Mouse (Mus musculus): ENCODE measurements around the gene Slc30a9.

Slc30a9 gene

DNA sequence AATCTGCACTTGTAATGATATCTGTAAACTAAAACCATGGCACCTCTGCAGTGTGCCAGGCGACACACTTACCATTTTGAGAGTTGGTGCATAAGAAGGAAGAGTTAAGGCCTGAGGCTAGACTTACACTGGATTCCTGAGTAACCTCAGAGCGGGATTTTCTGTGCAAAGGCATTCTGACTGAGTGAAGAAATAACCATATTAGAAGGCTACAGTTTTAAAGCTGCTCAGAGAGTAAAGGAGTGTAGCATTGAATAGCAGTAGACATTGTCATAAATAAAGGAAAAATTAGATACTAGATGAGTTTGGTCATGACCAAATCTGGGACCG, 5.7 kb downstream of the Slc30a9 start:
- no peak for DNase-seq (ENCODE audit: low spot score)

- no peak for DNase-seq (ENCODE audit: low spot score)
Observed at GRCm38 (mm10) chr5:67321656-67322268, 15.0 kb downstream of the Slc30a9 start.

- no peak for DNase-seq (ENCODE audit: low spot score)
Observed at GRCm38 (mm10) chr5:67324032-67324431, 17.3 kb downstream of the Slc30a9 start.

DNA sequence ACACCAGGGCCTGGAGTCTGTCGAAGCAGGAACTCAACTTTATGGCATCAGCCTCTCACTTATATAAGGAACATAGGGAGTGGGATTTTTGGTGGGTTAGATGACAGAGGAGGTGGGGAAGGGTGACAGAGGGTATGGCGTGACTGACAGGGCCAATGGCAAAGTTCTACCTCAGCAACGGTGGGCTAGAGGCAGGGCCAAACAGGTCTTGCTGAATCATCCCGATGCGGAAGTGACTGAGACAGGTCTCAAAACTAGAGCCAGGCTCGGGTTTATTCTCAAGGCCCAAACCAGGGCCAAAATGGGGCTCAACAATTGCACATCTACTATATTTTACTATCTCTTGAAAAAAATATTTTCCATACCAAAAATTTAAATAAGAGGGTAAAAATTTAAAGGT, 34.1 kb downstream of the Slc30a9 start:
- no peak for DNase-seq (ENCODE audit: low spot score)

DNA sequence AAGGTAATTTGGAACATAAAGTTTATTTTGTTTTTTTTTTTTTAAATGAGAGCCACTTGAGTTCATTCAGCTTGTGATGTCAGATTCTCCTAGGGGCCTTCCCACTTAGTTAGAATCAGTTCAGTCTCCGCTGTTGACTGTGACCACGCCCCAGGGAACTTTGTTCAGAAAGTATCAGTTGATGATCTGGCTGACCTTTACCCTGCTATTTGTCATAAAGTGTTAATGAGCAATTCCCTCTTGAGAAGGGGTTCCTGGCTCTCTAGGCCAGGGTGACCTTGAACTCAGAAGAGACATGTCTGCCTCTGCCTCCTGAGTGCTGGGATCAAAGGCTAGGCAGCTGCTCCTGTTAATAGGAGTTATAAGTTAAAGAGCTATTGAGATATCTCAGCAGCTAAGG, 40.3 kb downstream of the Slc30a9 start:
- no peak for DNase-seq (ENCODE audit: low spot score)

DNA sequence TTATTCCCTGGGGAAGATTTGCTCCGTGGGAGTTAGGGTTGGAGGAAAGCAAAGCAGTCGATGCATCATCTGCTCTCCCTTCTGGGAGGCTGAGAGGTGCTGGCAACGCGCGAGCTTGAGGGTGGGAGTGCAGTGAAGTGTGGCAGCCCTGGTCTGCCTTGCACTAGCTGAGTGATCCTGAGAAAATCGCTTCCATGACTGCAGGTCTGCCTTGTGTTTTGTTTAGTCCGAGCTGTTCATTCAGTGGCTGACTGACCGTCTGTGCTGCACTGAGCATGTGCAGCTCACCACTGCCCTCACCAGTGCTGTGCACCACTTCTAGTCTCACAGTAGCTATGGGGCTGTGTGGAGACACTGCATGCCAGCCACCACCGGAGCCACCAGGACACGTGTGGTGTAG, 42.2 kb downstream of the Slc30a9 start:
- DNase-seq (ENCODE audit: low spot score) = no peak

DNA sequence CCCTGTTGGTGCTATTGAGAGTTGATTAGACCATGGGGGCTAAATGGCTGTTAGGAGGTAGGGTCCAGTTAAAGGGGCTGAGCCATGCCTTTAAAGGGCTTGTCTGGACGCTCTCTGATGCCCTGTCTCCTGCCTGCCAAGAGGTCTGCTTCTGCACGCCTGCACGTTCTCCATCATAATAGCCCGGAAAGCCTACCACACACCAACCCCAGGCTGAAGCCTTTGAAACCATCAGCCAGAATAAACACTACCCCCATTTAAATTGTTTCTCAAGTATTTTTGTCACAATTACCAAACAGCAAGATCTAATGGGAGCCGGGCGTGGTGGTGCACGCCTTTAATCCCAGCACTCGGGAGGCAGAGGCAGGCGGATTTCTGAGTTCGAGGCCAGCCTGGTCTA, 55.6 kb downstream of the Slc30a9 start:
- DNase-seq (ENCODE audit: low spot score) = no peak

DNA sequence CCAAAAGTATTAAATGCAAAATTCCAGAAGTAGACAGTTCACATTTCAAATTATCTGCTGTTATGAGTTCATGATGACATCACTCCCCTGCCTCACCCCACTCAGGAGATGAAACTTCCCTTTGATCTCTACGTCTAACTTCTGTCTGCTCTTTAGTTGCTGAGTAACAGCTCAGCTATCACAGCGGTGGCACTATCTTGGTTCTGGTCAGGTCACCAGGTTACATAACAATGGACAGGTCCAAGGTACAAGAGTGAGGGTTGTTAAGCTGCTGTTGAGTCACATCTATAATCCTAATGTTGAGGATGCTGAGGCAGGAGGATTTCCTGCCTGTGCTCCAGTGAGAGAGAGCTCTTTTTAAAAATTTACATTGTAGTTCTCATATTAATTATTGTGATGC, 56.2 kb downstream of the Slc30a9 start:
- DNase-seq (ENCODE audit: low spot score) = no peak

DNA sequence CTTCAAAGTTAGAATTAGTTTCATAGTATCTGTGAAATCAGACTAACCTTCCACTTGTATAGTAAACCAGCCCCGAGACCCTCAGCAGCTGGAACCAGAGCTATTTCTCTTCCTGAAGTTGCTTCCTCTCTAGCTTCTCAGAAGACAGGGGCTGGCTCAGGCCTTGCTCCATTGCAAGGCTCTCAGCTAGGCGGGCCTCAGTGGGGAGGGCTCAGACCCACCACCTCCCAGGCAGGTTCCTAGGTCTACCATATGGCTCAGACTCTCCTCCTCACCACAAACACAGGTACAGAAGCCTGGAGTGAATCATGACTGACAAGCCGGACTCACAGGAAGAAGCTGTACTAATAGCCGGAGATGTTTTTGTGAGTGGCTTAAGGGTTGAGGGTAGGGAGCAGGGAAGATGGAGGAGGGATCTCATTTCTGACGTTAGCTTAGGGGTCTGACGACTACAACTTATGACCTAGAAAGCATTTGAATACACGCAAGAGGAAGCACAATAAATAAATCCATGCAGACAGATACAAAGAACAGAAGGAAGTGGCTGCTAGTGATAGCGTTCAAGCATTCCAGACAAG, 70.4 kb downstream of the Slc30a9 start:
- DNase-seq (ENCODE audit: low spot score) = no peak

- DNase-seq (ENCODE audit: low spot score) = no peak
Observed at GRCm38 (mm10) chr5:67381690-67382089, 74.9 kb downstream of the Slc30a9 start.

DNA sequence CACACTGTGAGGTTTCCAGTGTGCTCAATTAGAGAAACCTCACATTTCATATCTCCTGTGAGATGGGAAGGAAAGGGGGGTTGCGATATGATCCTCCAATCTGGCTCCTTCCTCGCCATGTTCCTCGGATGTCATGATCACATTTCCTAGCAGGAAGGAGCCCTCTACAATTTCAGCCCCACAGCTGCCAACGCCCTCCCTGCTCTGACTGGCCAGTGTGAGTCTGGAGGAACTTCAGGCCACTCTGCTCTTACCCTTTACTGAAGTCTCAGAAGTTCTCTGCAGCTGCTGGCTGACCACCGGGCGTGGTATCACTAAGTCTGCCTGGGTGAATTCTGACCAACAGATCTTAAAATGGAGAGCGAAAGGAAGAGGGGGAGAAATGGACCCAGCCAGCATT, 75.8 kb downstream of the Slc30a9 start:
- no peak for DNase-seq (ENCODE audit: low spot score)

GRCm38 (mm10) chr5:67393951-67394350, 87.2 kb downstream of the Slc30a9 start:
- no peak for DNase-seq (ENCODE audit: low spot score)

DNA sequence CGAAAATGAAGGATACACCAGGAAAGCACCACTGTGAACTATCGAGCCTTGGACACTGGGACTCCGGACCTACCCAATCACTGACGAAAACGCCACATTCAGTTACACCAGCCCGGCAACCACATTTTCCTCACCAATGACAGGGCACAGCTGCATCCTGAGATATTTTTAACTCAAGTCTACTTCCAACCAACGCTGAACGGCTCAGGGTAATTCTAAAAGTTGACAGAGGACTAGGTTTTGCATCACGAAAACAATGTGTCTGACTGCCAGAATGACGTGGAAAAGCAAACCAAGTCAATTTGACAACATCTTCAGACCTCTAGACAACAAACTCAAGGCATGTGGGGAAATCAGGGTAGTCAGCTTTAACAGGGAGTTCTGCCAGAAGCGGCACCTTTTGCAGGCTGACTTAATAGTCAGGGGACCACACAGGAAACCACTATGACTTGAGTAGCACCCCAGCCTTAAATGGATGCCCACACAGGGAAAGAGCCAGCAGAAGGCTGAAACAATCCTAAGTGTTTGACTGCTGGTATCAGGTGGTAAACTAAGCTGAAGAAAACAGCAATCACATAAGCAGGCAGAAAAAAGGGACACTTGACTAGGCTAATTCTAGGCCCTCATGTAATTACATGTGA, 88.6 kb downstream of the Slc30a9 start:
- DNase-seq (ENCODE audit: low spot score) = no peak

DNA sequence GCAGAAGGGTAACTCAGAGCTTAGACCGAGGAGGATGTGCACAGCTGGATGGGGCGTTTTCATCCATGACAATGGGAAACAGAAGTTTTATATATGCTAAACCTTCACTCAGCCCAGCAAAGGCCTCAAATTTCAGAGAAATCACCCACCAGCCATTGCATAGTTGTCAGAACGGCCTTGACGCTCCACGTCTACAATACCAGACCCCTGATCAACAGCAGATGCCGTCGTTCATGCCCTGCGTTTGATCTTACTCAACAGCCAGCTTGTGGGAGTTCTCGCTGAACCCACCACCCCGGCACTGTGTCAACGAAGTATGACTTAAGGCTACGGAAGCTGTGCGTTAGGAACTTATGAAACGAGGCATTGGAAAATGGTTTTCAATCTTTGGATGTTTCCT, 90.4 kb downstream of the Slc30a9 start:
- peak; percentile 24 for DNase-seq (ENCODE audit: low spot score)

DNA sequence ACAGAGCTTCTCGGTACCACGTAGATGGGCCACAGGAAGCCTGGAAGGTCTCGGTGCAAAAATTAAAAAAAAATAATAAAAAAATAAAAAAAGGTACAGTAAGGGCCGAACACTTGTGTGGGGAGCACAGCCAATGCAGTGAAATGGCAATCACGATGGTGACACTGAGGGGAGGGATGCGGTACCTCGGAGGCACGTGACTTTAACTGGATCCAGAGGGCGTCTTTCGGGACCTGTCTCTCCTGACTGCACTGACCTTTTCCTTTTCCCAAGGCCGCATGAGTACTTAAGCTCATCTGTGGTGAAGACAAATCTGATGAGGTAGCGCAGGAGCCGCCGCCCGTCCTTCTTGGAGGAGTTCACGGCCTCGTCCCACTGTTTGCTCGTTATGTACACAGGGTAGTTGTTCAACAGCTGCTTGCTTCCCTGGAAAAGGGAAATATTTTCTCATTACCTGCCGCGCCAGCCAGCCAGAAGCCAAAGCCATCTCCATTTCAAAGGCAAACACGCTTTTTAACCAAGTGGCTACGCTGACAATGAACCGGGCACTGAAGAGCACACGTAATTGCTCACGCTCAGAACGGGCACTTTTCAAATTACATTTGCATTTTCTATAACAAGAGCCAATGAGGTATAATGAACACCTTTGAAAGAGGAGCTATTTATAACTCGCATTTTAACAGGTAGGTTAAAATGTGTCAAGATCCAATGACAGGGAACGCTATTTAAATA, 93.3 kb downstream of the Slc30a9 start:
- no peak for DNase-seq (ENCODE audit: low spot score)

DNA sequence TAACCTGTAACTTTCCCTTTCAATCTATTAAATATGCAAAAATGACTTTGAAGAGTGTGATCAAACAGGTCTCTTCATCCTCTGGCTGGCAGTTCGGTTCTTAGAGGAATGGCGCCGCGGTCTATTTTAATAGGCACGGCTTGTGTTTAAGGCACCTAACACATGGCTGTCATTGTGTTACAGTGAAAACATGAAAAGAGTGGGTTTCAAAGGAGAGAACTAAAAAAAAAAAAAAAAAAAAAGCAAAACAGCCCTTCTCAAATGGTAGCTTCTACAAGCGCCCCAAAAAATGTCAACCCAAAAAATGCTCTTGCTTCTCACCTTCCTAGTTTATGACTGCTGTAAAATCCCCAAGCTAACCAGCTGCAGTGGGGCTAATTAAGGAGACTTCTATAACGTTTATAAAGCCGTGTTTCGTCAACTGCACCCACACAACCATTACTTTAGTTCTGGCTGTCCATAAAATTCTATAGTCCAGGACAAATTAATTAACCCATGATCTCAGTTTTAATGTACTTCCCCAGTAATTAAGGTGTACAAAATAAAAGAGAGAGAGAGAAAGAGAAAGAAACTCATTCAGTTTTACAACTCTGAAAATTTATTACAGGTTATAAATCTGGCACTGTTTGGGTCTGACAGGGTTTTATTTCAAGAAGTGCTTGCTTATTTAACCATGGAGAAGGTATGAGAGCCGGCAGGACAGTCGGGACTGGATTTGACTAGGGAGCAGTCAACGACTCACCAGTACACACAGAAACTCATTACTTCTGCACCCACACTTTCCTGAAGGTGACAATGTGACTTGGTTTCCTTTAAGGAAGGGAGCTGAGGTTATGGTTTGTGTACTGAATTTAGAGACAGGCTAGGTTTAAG, 94.1 kb downstream of the Slc30a9 start:
- DNase-seq (ENCODE audit: low spot score) = peak; percentile 21

- peak; percentile 40 for DNase-seq (ENCODE audit: low spot score)
Observed at GRCm38 (mm10) chr5:67401612-67402011, 94.9 kb downstream of the Slc30a9 start.

DNA sequence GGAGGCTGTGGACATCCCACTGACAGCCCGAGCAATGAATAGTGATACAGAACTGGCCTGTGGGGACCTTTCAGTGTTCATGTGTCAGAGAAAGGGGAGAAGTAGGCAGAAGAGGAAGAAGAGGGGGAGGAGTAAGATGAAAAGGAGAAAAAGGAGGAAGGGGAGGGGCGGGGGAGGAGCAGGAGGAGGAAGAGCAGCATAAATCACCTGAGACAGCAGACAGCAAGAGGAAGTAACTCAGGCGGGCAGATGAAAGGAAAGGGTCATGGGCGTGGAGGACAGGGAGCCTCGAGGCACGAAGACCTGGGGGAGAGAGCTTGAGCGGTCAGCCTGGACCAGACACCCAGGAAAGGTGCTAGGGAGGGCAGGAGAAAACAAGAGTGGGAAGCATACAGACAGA, 97.6 kb downstream of the Slc30a9 start:
- peak; percentile 28 for DNase-seq (ENCODE audit: low spot score)

DNA sequence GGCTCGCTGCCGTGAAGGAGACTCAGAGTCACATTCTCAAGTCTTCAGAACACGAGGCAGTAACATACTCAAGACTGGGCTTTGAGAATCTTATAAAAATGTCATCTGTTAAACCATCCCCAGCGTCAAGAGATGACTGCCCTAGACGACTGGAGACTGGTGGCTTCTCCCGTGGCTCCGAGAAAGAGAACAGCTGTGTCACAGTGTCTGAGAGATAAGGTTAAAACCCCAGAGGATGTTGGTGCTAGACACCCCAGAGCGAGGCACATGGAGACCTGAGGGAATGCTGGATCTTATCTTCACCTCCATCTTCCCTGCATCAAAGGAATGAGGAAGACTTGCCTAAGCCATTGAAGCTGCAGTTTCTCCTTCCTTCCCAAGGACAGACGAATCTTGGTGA, 98.2 kb downstream of the Slc30a9 start:
- DNase-seq (ENCODE audit: low spot score) = no peak
